Mouse (Mus musculus) right cerebral cortex, postnatal 10 days (tissue): ENCODE data around the gene Ablim1.
A peak's percentile ranks its signal among the peaks of the same experiment; 100 is the strongest.
"Not testable (repeated sequence)": the region's sequence is repeated elsewhere in the genome, so short reads cannot be mapped to it uniquely, and the experiment has no call there.

Experiments
- DNase-seq, 2 experiments: peaks; one replicate each; pipeline ENCODE4 v3.0.0; 2021; ENCODE audit warnings: low spot score in 2 of 2

The Ablim1 gene

GRCm38 (mm10) chr19:57155121-57155884 is 159.4 kb downstream of the Ablim1 start:
- no peak for DNase-seq

GRCm38 (mm10) chr19:57152357-57152756 is 162.4 kb downstream of the Ablim1 start:
- DNase-seq, result peak; percentile 84 to 85

GRCm38 (mm10) chr19:57151504-57151903 is 163.2 kb downstream of the Ablim1 start:
- no peak for DNase-seq

- DNase-seq, result peak in 1 of 2 experiments; percentile 59
Observed at GRCm38 (mm10) chr19:57150275-57150674, 164.4 kb downstream of the Ablim1 start.

GRCm38 (mm10) chr19:57147746-57148145 is 167.0 kb downstream of the Ablim1 start:
- DNase-seq, result no peak

- DNase-seq, result no peak
Observed at GRCm38 (mm10) chr19:57146936-57147335, 167.8 kb downstream of the Ablim1 start.

GRCm38 (mm10) chr19:57143646-57144045 is 171.1 kb downstream of the Ablim1 start:
- no peak for DNase-seq

- DNase-seq, result no peak
Observed at GRCm38 (mm10) chr19:57141756-57142461, 172.8 kb downstream of the Ablim1 start.

- no peak for DNase-seq
Observed at GRCm38 (mm10) chr19:57140874-57141273, 173.8 kb downstream of the Ablim1 start.

- DNase-seq, result no peak
Observed at GRCm38 (mm10) chr19:57140071-57140470, 174.6 kb downstream of the Ablim1 start.

GRCm38 (mm10) chr19:57138909-57139617 is 175.7 kb downstream of the Ablim1 start:
- no peak for DNase-seq

GRCm38 (mm10) chr19:57138469-57138868 is 176.2 kb downstream of the Ablim1 start:
- DNase-seq, result no peak

- no peak for DNase-seq
Observed at GRCm38 (mm10) chr19:57138045-57138444, 176.7 kb downstream of the Ablim1 start.

GRCm38 (mm10) chr19:57136228-57136627 is 178.5 kb downstream of the Ablim1 start:
- peak; percentile 71 to 72 for DNase-seq

GRCm38 (mm10) chr19:57135654-57136053 is 179.1 kb downstream of the Ablim1 start:
- DNase-seq, result not testable (repeated sequence)

- DNase-seq, result no peak
Observed at GRCm38 (mm10) chr19:57134654-57135348, 179.9 kb downstream of the Ablim1 start.

GRCm38 (mm10) chr19:57132916-57133520 is 181.7 kb downstream of the Ablim1 start:
- no peak for DNase-seq

- DNase-seq, result no peak
Observed at GRCm38 (mm10) chr19:57132281-57132680, 182.4 kb downstream of the Ablim1 start.

GRCm38 (mm10) chr19:57131366-57131765 is 183.4 kb downstream of the Ablim1 start:
- no peak for DNase-seq

- no peak for DNase-seq
Observed at GRCm38 (mm10) chr19:57130591-57130990, 184.1 kb downstream of the Ablim1 start.

- no peak for DNase-seq
Observed at GRCm38 (mm10) chr19:57129729-57130128, 185.0 kb downstream of the Ablim1 start.
